Mouse (Mus musculus): ENCODE measurements around the gene Xpot. TPM values are rescaled to one million over a fixed set of nuclear protein-coding genes. Genes with fewer than 3 reads are reported as not detected.

Gene Xpot
- polyA plus RNA-seq, 2 experiments: 58.8 to 103 TPM

DNA sequence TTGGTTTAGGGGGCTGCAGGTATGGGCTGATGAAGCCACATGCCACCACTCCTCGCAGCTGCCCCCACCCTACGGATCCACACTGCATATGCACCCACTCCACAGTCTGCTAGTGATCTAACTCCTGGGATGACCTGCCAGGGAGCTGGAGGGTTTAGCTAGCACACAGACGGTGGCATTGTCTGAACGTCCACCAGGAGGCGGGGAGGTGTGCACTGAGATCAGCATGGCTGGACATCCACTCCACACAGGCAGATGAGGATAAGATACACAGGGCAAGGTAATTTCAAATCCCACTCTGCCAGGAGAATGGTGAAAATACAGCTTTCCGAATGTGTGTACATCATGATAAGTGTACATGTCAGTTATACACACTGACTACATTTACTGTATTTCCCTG, 69.9 kb downstream of the Xpot start:
- no peak overlapping the region for H3K9ac ChIP-seq (ENCODE audit: low read depth, low read length, severe bottlenecking)
- no peak overlapping the region for H3K27ac ChIP-seq (replicated peaks; ENCODE audit: low read depth, low read length)
- ATAC-seq (ENCODE audit: low FRiP score, low read depth) (no peak), DNase-seq (ENCODE audit: low spot score) (no peak)
- peaks cover 82% of the 10 kb centered on the region for H3K36me3 ChIP-seq (ENCODE audit: control insufficient read depth, insufficient read depth, low read length)
- TF ChIP-seq POLR2A (IDR thresholded peaks at IDR 0.05; ENCODE audit: borderline replicate concordance, extremely low read depth, insufficient read depth, insufficient read length): no peak
- no peak overlapping the region for H3K4me2 ChIP-seq (replicated peaks; ENCODE audit: low read depth, low read length, severe bottlenecking)
- no peaks in the 10 kb centered on the region for H3K9me3 ChIP-seq (ENCODE audit: control insufficient read depth, low read length)
- WGBS: 76% methylated on average over 6 of the region's 6 CpGs
- no peak overlapping the region for H3K4me3 ChIP-seq (replicated peaks; ENCODE audit: low read length)
- no peaks in the 10 kb centered on the region for H3K4me1 ChIP-seq (ENCODE audit: control insufficient read depth, insufficient read depth, low read length)
- no peaks in the 10 kb centered on the region for H3K27me3 ChIP-seq (ENCODE audit: control insufficient read depth, insufficient read depth, low read length)

- Histone ChIP-seq H3K36me3 (ENCODE audit: control insufficient read depth, insufficient read depth, low read length) (peaks cover 93% of the 10 kb centered on the region), H3K9ac (ENCODE audit: low read depth, low read length, severe bottlenecking) (no peak overlapping the region), H3K9me3 (ENCODE audit: control insufficient read depth, low read length) (no peaks in the 10 kb centered on the region), H3K27ac (replicated peaks; ENCODE audit: low read depth, low read length) (no peak overlapping the region), H3K27me3 (ENCODE audit: control insufficient read depth, insufficient read depth, low read length) (no peaks in the 10 kb centered on the region), H3K4me1 (ENCODE audit: control insufficient read depth, insufficient read depth, low read length) (no peaks in the 10 kb centered on the region), H3K4me3 (replicated peaks; ENCODE audit: low read length) (no peak overlapping the region), H3K4me2 (replicated peaks; ENCODE audit: low read depth, low read length, severe bottlenecking) (no peak overlapping the region)
- WGBS: 61% methylated on average over 9 of the region's 9 CpGs
- no peak for TF ChIP-seq POLR2A (IDR thresholded peaks at IDR 0.05; ENCODE audit: borderline replicate concordance, extremely low read depth, insufficient read depth, insufficient read length)
- ATAC-seq (ENCODE audit: low FRiP score, low read depth): no peak
- no peak for DNase-seq (ENCODE audit: low spot score)
Measured at GRCm38 (mm10) chr10:121550334-121550733, 75.8 kb downstream of the Xpot start.

DNA sequence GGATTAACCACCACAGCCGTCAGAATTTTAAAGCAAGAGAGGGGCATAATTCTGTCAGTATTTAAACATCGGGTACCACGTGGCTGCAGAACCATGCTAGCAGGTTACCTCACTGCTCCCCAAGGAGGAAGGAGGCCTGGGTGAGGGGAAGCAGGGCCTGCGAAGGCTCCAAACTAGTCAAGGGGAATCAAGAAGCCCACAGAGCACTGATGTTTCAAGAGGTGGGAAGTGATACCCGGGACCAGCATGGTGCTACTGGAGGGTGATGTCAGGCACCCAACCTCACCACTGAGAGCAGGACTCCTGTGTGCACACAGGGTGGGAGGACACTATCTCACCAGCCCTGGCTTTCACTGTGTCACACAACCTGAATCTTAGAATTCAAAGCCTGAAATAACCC, 76.5 kb downstream of the Xpot start:
- Histone ChIP-seq H3K9ac (ENCODE audit: low read depth, low read length, severe bottlenecking) (no peak overlapping the region), H3K9me3 (ENCODE audit: control insufficient read depth, low read length) (no peaks in the 10 kb centered on the region), H3K36me3 (ENCODE audit: control insufficient read depth, insufficient read depth, low read length) (peaks cover 88% of the 10 kb centered on the region), H3K27me3 (ENCODE audit: control insufficient read depth, insufficient read depth, low read length) (no peaks in the 10 kb centered on the region), H3K4me1 (ENCODE audit: control insufficient read depth, insufficient read depth, low read length) (no peaks in the 10 kb centered on the region), H3K27ac (replicated peaks; ENCODE audit: low read depth, low read length) (no peak overlapping the region), H3K4me2 (replicated peaks; ENCODE audit: low read depth, low read length, severe bottlenecking) (no peak overlapping the region), H3K4me3 (replicated peaks; ENCODE audit: low read length) (no peak overlapping the region)
- TF ChIP-seq POLR2A (IDR thresholded peaks at IDR 0.05; ENCODE audit: borderline replicate concordance, extremely low read depth, insufficient read depth, insufficient read length): no peak
- ATAC-seq (ENCODE audit: low FRiP score, low read depth) (no peak), DNase-seq (ENCODE audit: low spot score) (no peak)
- 83% methylated on average over 5 of the region's 5 CpGs for WGBS

DNA sequence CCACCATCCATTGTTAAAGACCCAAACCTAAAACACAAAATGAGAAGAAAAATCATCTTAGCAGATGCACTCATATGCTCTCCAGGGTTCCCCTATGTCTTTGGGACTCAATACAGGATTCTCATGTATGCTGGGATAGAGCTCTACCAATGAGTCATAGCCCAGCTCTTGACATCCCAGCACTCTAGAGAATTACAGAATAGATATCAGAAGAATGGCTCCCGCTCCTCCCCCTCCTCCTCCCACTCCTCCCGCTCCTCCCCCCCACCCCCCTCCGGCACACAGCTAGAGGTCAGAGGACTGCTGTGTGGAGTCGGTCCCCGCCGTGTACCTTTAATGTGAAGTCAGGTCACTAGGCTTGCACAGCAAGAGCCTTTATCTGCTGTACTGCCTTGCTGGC, 79.0 kb downstream of the Xpot start:
- H3K27ac ChIP-seq (replicated peaks; ENCODE audit: low read depth, low read length): no peak overlapping the region
- no peaks in the 10 kb centered on the region for H3K27me3 ChIP-seq (ENCODE audit: control insufficient read depth, insufficient read depth, low read length)
- no peaks in the 10 kb centered on the region for H3K9me3 ChIP-seq (ENCODE audit: control insufficient read depth, low read length)
- no peaks in the 10 kb centered on the region for H3K4me1 ChIP-seq (ENCODE audit: control insufficient read depth, insufficient read depth, low read length)
- no peak for TF ChIP-seq POLR2A (IDR thresholded peaks at IDR 0.05; ENCODE audit: borderline replicate concordance, extremely low read depth, insufficient read depth, insufficient read length)
- ATAC-seq (ENCODE audit: low FRiP score, low read depth) (no peak), DNase-seq (ENCODE audit: low spot score) (no peak)
- H3K4me3 ChIP-seq (replicated peaks; ENCODE audit: low read length): no peak overlapping the region
- no peak overlapping the region for H3K4me2 ChIP-seq (replicated peaks; ENCODE audit: low read depth, low read length, severe bottlenecking)
- H3K9ac ChIP-seq (ENCODE audit: low read depth, low read length, severe bottlenecking): no peak overlapping the region
- 90% methylated on average over 6 of the region's 6 CpGs for WGBS
- peaks cover 65% of the 10 kb centered on the region for H3K36me3 ChIP-seq (ENCODE audit: control insufficient read depth, insufficient read depth, low read length)

DNA sequence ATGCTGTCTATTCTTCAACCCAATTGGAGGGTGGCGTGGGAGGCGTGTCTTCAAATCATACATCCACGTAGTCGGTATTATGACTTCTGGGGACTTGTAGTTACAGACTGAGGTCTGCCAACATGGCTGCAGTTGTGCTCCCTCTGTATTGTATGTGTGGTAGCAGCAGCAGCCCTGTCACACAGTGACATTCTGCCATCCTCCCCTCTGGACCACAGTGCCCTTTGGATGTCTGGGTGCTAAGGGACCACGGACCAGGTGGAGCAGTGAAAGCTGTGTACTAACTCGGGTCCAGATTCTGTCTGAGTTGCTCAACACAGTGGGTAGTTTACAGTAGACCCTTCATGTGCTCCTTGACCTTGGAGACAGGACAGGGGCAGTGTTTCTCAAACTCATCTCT, 82.6 kb downstream of the Xpot start:
- H3K9ac ChIP-seq (ENCODE audit: low read depth, low read length, severe bottlenecking): no peak overlapping the region
- no peak overlapping the region for H3K27ac ChIP-seq (replicated peaks; ENCODE audit: low read depth, low read length)
- 94% methylated on average over 6 of the region's 6 CpGs for WGBS
- TF ChIP-seq POLR2A (IDR thresholded peaks at IDR 0.05; ENCODE audit: borderline replicate concordance, extremely low read depth, insufficient read depth, insufficient read length): no peak
- no peaks in the 10 kb centered on the region for H3K9me3 ChIP-seq (ENCODE audit: control insufficient read depth, low read length)
- H3K4me2 ChIP-seq (replicated peaks; ENCODE audit: low read depth, low read length, severe bottlenecking): no peak overlapping the region
- DNase-seq (ENCODE audit: low spot score) (no peak), ATAC-seq (ENCODE audit: low FRiP score, low read depth) (no peak)
- no peaks in the 10 kb centered on the region for H3K4me1 ChIP-seq (ENCODE audit: control insufficient read depth, insufficient read depth, low read length)
- no peaks in the 10 kb centered on the region for H3K27me3 ChIP-seq (ENCODE audit: control insufficient read depth, insufficient read depth, low read length)
- H3K4me3 ChIP-seq (replicated peaks; ENCODE audit: low read length): no peak overlapping the region
- H3K36me3 ChIP-seq (ENCODE audit: control insufficient read depth, insufficient read depth, low read length): peaks cover 32% of the 10 kb centered on the region

DNA sequence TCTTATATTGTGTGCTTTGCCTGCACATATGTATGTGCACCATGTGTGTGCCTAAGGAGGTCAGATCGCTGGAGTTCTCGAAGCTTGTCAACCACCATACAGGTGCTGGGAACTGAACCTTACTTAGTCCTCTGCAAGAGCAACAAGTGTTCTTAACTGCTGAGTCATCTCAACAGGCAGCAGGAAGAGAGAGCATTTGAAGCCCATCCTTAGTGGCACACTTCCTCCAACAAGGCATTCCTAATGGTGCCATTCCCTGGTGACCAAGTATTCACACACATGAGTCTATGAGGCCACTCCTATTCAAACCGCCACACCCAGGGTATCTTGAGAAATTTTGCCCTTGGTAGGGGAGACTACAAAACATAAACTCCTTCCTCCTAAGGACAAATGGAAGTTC, 84.0 kb downstream of the Xpot start:
- no peak overlapping the region for H3K9ac ChIP-seq (ENCODE audit: low read depth, low read length, severe bottlenecking)
- no peaks in the 10 kb centered on the region for H3K27me3 ChIP-seq (ENCODE audit: control insufficient read depth, insufficient read depth, low read length)
- H3K4me1 ChIP-seq (ENCODE audit: control insufficient read depth, insufficient read depth, low read length): no peaks in the 10 kb centered on the region
- no peak for TF ChIP-seq POLR2A (IDR thresholded peaks at IDR 0.05; ENCODE audit: borderline replicate concordance, extremely low read depth, insufficient read depth, insufficient read length)
- H3K36me3 ChIP-seq (ENCODE audit: control insufficient read depth, insufficient read depth, low read length): peaks cover 18% of the 10 kb centered on the region
- DNase-seq (ENCODE audit: low spot score): no peak
- no peak overlapping the region for H3K4me3 ChIP-seq (replicated peaks; ENCODE audit: low read length)
- 89% methylated on average over 3 of the region's 3 CpGs for WGBS
- H3K4me2 ChIP-seq (replicated peaks; ENCODE audit: low read depth, low read length, severe bottlenecking): no peak overlapping the region
- no peak overlapping the region for H3K27ac ChIP-seq (replicated peaks; ENCODE audit: low read depth, low read length)
- ATAC-seq (ENCODE audit: low FRiP score, low read depth): no peak
- H3K9me3 ChIP-seq (ENCODE audit: control insufficient read depth, low read length): no peaks in the 10 kb centered on the region

Small RNA genes lying within 50 kb of the gene (microRNA-seq; reads per million reads assigned to microRNA genes)
- not detected for gene Gm24330

Other genes with a start within 250 kb of the Xpot start
- gene Rassf3, start 150.0 kb downstream of the Xpot start, polyA plus RNA-seq (2012; rRNA removed): 22.3 and 23.2 TPM in 2 replicates
- 19.4 and 20.7 TPM in 2 replicates for gene Rassf3, start 150.0 kb downstream of the Xpot start, polyA plus RNA-seq (2014; fragmentation: Nextera tagmentation; extraction: Ambion mirVana)
- gene Tbk1, start 39.5 kb downstream of the Xpot start, polyA plus RNA-seq (2012; rRNA removed): 28.3 and 32.2 TPM in 2 replicates
- gene Tbk1, start 39.5 kb downstream of the Xpot start, polyA plus RNA-seq (2014; fragmentation: Nextera tagmentation; extraction: Ambion mirVana): 30.0 and 32.8 TPM in 2 replicates
- gene D930020B18Rik, start 15.3 kb upstream of the Xpot start, polyA plus RNA-seq (2012; rRNA removed): 1.1 and 1.4 TPM in 2 replicates
- 0.98 and 1.1 TPM in 2 replicates for gene D930020B18Rik, start 15.3 kb upstream of the Xpot start, polyA plus RNA-seq (2014; fragmentation: Nextera tagmentation; extraction: Ambion mirVana)
- 5.5 and 6.6 TPM in 2 replicates for gene BC048403, start 113.6 kb upstream of the Xpot start, polyA plus RNA-seq (2012; rRNA removed)
- gene BC048403, start 113.6 kb upstream of the Xpot start, polyA plus RNA-seq (2014; fragmentation: Nextera tagmentation; extraction: Ambion mirVana): 3.9 and 4.0 TPM in 2 replicates

Measured in limb, embryonic 14.5 days (tissue).